Mouse (Mus musculus) retina, postnatal 1 day (tissue): ENCODE data around the gene Olfr678.
"Not testable (repeated sequence)": the region's sequence is repeated elsewhere in the genome, so short reads cannot be mapped to it uniquely, and the experiment has no call there.

Experiments used
- DNase-seq: peaks from one replicate; pipeline ENCODE4 v3.0.0-alpha.2; 2012

Olfr678 gene

GRCm38 (mm10) chr7:105064175-105064574, at the start of gene Olfr678:
TSS of gene Olfr678 (plus strand) at chr7:105064475.
- no peak for DNase-seq

GRCm38 (mm10) chr7:105022530-105022929, 41.7 kb upstream of the Olfr678 start:
- no peak for DNase-seq

- DNase-seq = no peak
These were observed 35.9 kb upstream of the Olfr678 start, which contains the start of gene Olfr675 for GRCm38 (mm10) chr7:105028360-105028759. TSS of gene Olfr675 (minus strand) at chr7:105028460.

GRCm38 (mm10) chr7:105032398-105032797, 31.9 kb upstream of the Olfr678 start, which contains the start of gene Olfr676:
TSS of gene Olfr676 (plus strand) at chr7:105032698.
- DNase-seq = no peak

- peak; percentile 8 for DNase-seq
These were observed 30.4 kb upstream of the Olfr678 start for GRCm38 (mm10) chr7:105033836-105034235.

GRCm38 (mm10) chr7:105058951-105059350, 5.3 kb upstream of the Olfr678 start:
- DNase-seq = no peak

- no peak for DNase-seq
These were observed 16.6 kb downstream of the Olfr678 start, which contains the start of gene Olfr679 for GRCm38 (mm10) chr7:105080905-105081304. TSS of gene Olfr679 (plus strand) at chr7:105081205.

GRCm38 (mm10) chr7:105092717-105093116, 28.4 kb downstream of the Olfr678 start, which contains the start of gene Olfr680-ps1:
TSS of gene Olfr680-ps1 (minus strand) at chr7:105092817.
- not testable (repeated sequence) for DNase-seq

- DNase-seq = no peak
These were observed 52.3 kb downstream of the Olfr678 start, which contains the start of gene Olfr681 for GRCm38 (mm10) chr7:105116536-105116935. TSS of gene Olfr681 (plus strand) at chr7:105116836.
